Mouse (Mus musculus) granulocyte monocyte progenitor cell, adult 5-6 weeks (primary cell): Measurements from ENCODE around the gene Arfip1. TPM values are rescaled to one million over a fixed set of nuclear protein-coding genes. Genes with fewer than 3 reads are reported as not detected.
"Not testable (repeated sequence)": the region's sequence is repeated elsewhere in the genome, so short reads cannot be mapped to it uniquely, and the experiment has no call there.

Source experiments
- ATAC-seq: replicated peaks from 2 replicates; pipeline ENCODE4 v1.8.0; 2016; ENCODE audit warnings: mild to moderate bottlenecking, moderate TSS enrichment, inconsistent platforms; ENCODE audit not compliant: poor library complexity, severe bottlenecking
- total RNA-seq, 2 experiments: library from RNA; stranded (forward) in 1 of 2; stranded (reverse) in 1 of 2; fragments of 200-712, 200-1000 nt in 1 of 2; fragments of >200 nt in 1 of 2; fragmentation: Nextera tagmentation in 1 of 2; gene quantifications; 2 replicates each; pipeline ENCODE4 v1.2.3; 2014 to 2017

Gene Arfip1
- total RNA-seq, 2 experiments from 2014 or later = 18.5 to 40.3 TPM

GRCm38 (mm10) chr3:84581696-84582022 is 766 bp downstream of the Arfip1 start:
- ATAC-seq = no peak

DNA sequence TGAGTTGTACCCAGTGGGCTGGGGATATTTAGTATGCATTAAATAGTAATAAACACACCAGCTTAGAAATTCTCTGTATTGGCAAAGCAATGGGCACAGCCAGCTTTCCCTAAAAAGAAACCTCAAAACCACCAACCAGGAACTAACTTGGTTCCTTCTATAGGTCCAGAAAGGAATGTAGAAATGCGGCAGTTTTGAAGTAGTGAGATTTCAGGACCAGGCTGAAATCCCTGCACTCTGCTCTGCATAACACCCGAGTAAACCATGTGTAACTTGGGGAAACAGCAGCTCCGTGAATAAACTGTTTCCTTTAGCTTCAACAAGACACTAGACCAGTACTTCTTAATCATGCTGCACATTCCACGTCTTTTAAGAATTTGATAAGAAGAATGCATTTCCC is 1.7 kb downstream of the Arfip1 start:
- ATAC-seq = peak; percentile 15; the same call in 1 of the 2 replicates

DNA sequence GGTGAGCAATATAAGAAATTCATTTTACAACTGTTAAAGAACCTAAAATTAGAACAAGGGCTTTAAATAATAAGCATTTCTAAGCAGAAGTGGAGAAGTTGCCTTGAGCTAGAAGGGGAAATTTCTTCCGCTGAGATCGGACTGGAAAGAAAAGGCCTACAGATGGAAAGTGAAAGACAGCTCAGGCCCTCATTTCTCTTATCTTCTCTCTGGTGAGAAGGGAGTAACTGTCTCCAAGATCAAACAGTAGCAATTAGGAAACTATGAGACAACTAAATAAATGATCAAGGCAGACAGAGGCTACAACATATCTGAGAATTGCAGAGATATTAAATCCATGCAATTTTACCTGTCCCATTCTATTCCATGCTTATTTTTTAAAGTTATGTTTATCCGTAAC is 11.9 kb downstream of the Arfip1 start:
- peak; percentile 33 for ATAC-seq

GRCm38 (mm10) chr3:84569587-84569986 is 12.8 kb downstream of the Arfip1 start:
- peak; percentile 59 for ATAC-seq

DNA sequence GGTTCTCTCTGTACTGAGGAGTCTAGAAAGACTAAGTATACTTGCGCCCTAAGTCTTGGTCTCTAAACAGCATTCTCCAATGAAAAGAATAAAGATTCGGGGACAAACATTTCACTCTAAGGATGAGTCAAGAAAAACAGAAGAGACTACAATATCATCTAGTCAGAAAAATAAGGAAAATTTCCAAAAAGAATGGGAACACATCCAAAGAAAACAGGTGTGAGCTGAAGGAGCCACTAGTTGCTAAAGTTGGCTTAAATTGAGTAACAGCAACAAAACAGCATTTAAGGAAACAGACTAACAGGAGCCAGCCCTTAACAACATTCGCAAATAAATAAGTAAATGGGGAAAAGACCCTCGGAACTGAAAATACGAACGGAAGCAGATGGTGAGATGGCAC is 13.9 kb downstream of the Arfip1 start:
- no peak for ATAC-seq

DNA sequence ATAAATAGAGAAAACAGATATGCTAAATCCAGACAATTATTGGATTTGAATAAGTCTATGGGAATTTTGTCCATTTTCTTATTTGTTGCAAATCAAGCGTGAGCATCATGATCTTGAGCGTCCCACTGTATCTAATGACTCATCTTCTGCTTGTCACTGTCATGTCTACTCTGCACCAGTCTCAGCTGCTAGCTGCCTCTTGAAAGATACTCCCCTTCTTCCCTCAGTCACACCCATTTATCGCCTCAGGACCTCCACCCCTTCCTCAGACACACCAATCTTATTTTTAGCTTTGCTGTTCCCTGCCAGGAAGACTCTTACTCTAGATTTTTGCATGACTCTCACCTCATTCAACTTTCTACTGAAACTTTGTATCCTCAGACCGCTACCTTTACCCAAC is 19.0 kb downstream of the Arfip1 start:
- ATAC-seq = no peak

DNA sequence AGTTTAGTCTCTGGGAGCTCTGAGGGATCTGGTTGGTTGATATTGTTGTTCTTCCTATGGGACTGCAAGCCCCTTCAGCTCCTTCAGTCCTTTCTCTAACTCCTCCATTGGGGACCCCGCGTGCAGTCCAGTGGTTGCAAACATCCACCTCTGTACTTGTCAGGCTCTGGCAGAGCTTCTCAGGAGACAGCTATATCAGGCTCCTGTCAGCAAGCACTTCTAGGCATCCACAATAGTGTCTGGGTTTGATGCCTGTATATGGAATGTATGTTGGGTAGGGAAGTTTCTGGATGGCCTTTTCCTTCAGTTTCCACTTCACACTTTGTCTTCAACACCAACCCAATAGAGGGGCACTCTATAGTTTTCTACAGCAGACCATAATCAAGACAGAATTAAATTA is 19.5 kb downstream of the Arfip1 start:
- not testable (repeated sequence) for ATAC-seq

DNA sequence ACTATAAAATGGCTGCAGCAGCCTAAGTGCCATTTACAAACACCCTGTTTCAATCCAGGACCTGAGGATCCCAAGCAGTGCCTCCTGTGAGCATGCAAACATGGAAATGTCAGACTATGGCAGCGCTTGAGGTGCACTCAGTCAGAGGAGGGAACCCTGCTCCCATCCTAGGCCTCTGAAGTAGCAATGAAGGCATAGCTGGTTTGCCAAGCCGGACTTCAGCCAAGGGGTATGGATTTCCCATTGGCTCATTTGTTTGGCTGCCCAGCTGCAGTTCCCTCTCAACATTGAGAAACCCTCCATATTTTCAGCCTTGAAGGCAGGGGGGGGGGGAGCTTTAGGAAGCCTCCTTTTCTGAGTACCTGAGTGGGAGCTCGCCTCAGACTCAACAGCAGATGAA is 24.1 kb downstream of the Arfip1 start:
- ATAC-seq = no peak

GRCm38 (mm10) chr3:84555780-84556179 is 26.6 kb downstream of the Arfip1 start:
- ATAC-seq = no peak

- peak; percentile 86 for ATAC-seq
Measured at GRCm38 (mm10) chr3:84547177-84547576, 35.2 kb downstream of the Arfip1 start.

- ATAC-seq = peak; percentile 68
Measured at GRCm38 (mm10) chr3:84542450-84542849, 40.0 kb downstream of the Arfip1 start.

DNA sequence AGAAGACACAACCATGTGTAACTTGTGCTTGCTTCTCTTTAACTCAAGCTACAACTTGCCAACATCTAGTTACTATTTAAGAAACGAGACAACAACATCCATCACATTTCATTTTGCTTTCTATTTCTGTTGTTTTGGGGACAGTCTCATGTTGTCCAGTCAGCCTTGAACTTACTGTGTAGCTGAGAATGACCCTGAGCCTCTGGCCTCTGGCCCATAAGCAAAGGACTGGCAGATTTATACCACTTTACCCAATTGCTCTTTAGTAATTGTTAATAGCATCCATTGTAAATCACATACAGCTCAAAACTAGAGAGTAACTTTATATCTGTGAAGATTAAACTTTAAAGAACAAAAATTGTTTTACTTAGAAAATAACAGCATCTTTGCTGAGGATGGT is 40.5 kb downstream of the Arfip1 start:
- ATAC-seq = no peak

DNA sequence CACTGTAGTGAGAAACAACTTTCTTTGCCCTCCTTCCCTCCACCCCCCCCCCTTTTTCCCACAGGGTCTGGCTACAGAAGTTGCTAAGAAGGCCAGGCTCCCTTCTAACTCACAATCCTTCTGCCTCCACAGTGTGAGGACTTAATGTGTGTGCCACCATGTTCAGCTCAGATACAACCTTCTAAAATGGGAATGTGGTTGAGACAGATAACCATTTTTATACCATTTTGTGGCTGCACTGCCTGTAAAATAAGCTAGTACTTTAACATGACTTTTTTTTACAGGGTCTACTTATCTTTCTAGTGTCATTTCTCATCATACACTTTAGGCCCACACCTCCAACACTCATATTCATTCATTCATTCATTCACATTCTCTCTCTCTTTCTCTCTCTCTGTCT is 41.8 kb downstream of the Arfip1 start:
- no peak for ATAC-seq

DNA sequence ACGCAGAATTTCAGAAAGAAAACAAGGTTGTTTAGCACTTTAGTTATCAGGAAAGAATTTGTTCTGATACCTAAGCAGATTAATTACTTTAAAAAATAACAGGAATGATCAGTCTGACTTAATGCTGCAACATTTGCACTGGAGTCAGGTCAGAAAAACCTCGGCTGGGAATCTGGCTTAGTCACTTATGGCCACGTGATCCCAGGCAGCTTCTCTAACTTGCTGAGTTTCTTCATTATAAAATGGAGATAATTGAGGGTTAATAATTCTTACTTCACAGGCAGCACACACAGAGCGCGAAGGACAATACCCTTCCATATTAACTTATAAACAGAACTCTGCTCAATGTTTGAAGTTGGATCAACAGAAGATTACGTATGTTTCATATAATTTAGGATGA is 45.4 kb downstream of the Arfip1 start:
- ATAC-seq = no peak

- peak; percentile 71 for ATAC-seq
Measured at GRCm38 (mm10) chr3:84533227-84533626, 49.2 kb downstream of the Arfip1 start.

- ATAC-seq = no peak
Measured at GRCm38 (mm10) chr3:84529021-84529420, 53.4 kb downstream of the Arfip1 start.

DNA sequence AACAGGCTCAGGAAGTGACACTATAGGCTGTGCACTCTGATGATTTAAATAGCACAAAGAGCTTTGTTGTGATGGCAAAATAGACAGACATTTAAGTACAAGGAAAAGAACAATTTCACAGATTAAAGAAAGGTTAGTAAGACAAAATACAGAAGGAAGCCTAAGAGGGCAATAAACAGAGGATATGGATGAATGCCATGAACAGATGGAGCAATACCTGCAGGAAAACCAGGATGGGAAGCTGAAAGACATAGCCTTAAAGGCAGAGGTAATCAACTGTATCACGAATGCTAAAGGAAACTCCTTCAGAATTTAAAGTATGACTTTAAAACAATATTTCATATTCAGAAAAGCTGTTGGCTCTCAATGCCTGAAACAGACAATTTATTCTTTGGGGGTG is 57.5 kb downstream of the Arfip1 start:
- no peak for ATAC-seq

- no peak for ATAC-seq
Measured at GRCm38 (mm10) chr3:84516163-84516562, 66.3 kb downstream of the Arfip1 start.

DNA sequence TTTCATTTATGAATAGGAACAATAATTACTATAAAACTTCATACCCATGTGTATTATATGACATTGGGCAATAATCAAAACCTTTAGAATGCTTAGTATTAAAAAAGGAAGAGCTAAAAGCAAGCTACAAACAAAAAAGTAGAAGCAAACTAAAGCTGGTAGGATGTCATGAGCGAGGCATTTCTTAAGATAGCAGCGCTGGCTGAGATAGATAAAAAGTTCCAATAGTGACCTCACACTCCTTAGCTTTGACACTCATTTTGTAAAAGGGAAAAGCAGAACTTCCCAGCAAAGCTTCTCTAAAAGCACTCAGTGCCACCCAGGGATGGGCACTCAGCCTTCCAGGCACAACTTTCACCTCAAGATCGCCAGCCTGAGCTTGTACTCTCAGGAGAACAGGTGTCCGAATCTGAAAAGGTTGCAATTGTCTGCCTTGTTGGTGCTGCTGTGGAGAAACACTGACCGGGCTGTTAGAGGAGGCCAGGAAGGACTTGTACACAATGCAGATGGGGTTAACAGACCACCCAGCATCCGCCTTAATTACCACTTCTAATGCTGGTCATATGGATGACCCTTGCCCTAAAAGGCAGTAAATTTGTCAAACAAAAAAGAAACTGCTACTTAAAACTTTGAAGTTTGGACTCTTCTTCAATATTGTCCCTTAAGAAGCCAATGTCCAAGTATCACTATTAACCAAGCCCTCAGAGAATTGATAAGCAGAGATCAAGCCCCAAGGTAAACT is 69.5 kb downstream of the Arfip1 start:
- no peak for ATAC-seq

DNA sequence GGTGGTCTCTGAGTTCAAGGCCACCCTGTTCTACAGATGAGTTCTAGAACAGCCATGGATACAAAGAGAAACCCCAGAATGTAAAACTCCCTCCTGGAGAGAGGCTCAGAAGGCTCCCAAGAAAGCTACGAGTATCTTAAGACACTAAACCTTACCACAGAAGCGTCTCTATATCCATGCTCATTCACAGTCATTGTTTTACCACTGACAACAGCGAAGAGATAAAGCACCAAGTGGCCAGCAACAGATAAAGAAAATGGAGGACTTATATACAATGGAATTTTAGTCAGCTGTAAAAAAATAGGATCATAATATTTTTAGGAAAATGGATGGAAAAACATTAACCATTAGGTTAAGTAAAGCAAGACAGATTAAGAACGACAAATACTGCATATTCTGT is 77.2 kb downstream of the Arfip1 start:
- no peak for ATAC-seq

DNA sequence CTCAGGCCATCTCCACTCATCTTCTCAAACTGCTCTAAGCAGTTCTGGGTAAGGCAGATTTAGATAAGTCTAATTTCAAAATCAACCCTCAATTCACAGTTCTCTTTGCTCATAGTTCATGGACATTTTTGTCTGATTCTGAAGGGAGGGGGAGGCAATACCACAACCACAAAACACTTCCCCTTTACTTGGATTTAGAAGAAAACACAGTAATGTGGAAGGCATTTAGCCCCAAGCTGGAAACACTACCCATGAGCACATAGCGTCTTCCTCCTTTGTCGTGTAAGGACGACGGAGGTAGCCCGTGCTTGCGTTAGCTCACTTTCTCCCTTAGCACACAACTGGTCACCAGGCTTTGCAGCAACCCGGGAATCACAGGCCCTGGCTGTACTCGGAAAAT is 78.1 kb downstream of the Arfip1 start:
- ATAC-seq = peak; percentile 99

- ATAC-seq = no peak
Measured at GRCm38 (mm10) chr3:84502101-84502500, 80.3 kb downstream of the Arfip1 start.

GRCm38 (mm10) chr3:84500491-84500890 is 81.9 kb downstream of the Arfip1 start:
- ATAC-seq = no peak
